Mouse (Mus musculus): ENCODE data around the gene Stard10. TPM values are rescaled to one million over a fixed set of nuclear protein-coding genes. Genes with fewer than 3 reads are reported as not detected.

The Stard10 gene
- polyA plus RNA-seq, 1 experiment: 58.2 TPM

DNA sequence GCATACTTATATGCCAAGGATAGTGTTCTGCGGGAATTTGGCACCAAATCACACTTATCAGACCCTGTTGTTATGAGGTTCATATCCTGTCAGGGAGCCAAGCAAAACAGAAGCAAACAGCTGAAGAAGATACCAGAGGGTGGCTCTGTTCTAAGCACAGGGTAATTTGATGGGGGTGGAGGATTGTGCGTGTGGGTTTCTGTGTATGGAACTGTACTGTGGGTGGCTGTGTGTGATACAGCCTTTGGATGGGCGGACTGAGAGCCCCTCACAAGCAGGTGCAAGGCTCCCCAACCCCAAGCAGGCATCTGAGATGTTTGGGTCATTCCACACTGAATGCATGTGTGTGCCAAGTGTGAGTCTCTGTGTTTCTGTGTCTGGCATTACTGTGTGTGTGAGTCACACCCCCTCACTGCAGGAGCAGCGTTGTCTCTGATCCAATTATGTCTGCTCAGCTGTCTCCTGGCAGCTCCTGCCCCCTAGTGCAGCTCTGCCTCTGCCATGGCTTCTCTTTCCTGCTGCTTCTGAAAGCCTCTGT, 11.8 kb downstream of the Stard10 start:
- Histone ChIP-seq H3K27me3 (ENCODE audit: control insufficient read depth, insufficient read depth, low read length, poor library complexity, severe bottlenecking) (no peaks in the 10 kb centered on the region), H3K9ac (ENCODE audit: low read depth, poor library complexity, severe bottlenecking) (no peak overlapping the region), H3K9me3 (replicated peaks; ENCODE audit: control insufficient read depth, insufficient read depth, low read length, poor library complexity, severe bottlenecking) (no peaks in the 10 kb centered on the region), H3K4me3 (ENCODE audit: low read depth, low read length) (no peak overlapping the region), H3K4me1 (ENCODE audit: control insufficient read depth, insufficient read depth, low read length) (no peaks in the 10 kb centered on the region), H3K36me3 (ENCODE audit: control insufficient read depth, insufficient read depth, low read length, poor library complexity, severe bottlenecking) (no peaks in the 10 kb centered on the region), H3K27ac (ENCODE audit: insufficient read depth, low read length) (no peak overlapping the region)
- no peak for TF ChIP-seq EP300 (IDR thresholded peaks at IDR 0.05; ENCODE audit: insufficient read depth, low read depth, low read length)
- TF ChIP-seq CTCF (IDR thresholded peaks at IDR 0.05; ENCODE audit: low read depth, low read length): no peak
- no peak for TF ChIP-seq POLR2A (IDR thresholded peaks at IDR 0.05; ENCODE audit: insufficient read depth, low read length)

DNA sequence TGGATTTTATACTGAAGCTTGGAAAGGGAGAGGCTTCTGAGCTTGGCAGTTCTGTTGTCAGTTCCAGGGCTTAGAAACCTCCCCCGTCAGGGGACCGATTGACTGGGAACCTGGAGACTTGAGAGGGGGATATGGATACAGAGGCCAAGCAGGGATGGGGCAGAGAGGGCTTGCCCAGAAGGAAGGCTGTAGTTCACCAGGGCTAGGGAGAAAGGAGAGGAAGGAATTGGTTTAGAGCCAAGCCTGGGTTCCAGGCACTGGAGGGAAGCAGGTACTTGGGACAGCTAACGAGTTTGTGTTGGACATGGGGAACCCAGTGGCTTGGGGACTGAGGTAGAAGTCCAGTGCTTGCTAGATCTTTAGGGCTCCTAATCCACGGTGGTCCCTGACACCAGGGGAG, 12.7 kb downstream of the Stard10 start:
- Histone ChIP-seq H3K36me3 (ENCODE audit: control insufficient read depth, insufficient read depth, low read length, poor library complexity, severe bottlenecking) (no peaks in the 10 kb centered on the region), H3K27ac (ENCODE audit: insufficient read depth, low read length) (no peak overlapping the region), H3K4me3 (ENCODE audit: low read depth, low read length) (no peak overlapping the region), H3K9me3 (replicated peaks; ENCODE audit: control insufficient read depth, insufficient read depth, low read length, poor library complexity, severe bottlenecking) (no peaks in the 10 kb centered on the region), H3K27me3 (ENCODE audit: control insufficient read depth, insufficient read depth, low read length, poor library complexity, severe bottlenecking) (no peaks in the 10 kb centered on the region), H3K4me1 (ENCODE audit: control insufficient read depth, insufficient read depth, low read length) (no peaks in the 10 kb centered on the region), H3K9ac (ENCODE audit: low read depth, poor library complexity, severe bottlenecking) (no peak overlapping the region)
- TF ChIP-seq CTCF (IDR thresholded peaks at IDR 0.05; ENCODE audit: low read depth, low read length) (no peak), EP300 (IDR thresholded peaks at IDR 0.05; ENCODE audit: insufficient read depth, low read depth, low read length) (no peak), POLR2A (IDR thresholded peaks at IDR 0.05; ENCODE audit: insufficient read depth, low read length) (no peak)

- Histone ChIP-seq H3K27ac (ENCODE audit: insufficient read depth, low read length) (no peak overlapping the region), H3K36me3 (ENCODE audit: control insufficient read depth, insufficient read depth, low read length, poor library complexity, severe bottlenecking) (no peaks in the 10 kb centered on the region), H3K9me3 (replicated peaks; ENCODE audit: control insufficient read depth, insufficient read depth, low read length, poor library complexity, severe bottlenecking) (no peaks in the 10 kb centered on the region), H3K4me1 (ENCODE audit: control insufficient read depth, insufficient read depth, low read length) (no peaks in the 10 kb centered on the region), H3K4me3 (ENCODE audit: low read depth, low read length) (no peak overlapping the region), H3K27me3 (ENCODE audit: control insufficient read depth, insufficient read depth, low read length, poor library complexity, severe bottlenecking) (no peaks in the 10 kb centered on the region), H3K9ac (ENCODE audit: low read depth, poor library complexity, severe bottlenecking) (no peak overlapping the region)
- TF ChIP-seq CTCF (IDR thresholded peaks at IDR 0.05; ENCODE audit: low read depth, low read length): no peak
- no peak for TF ChIP-seq EP300 (IDR thresholded peaks at IDR 0.05; ENCODE audit: insufficient read depth, low read depth, low read length)
- TF ChIP-seq POLR2A (IDR thresholded peaks at IDR 0.05; ENCODE audit: insufficient read depth, low read length): no peak
Observed at GRCm38 (mm10) chr7:101330074-101330840, 13.4 kb downstream of the Stard10 start.

GRCm38 (mm10) chr7:101330841-101331173, 13.9 kb downstream of the Stard10 start:
- Histone ChIP-seq H3K27me3 (ENCODE audit: control insufficient read depth, insufficient read depth, low read length, poor library complexity, severe bottlenecking) (no peaks in the 10 kb centered on the region), H3K4me3 (ENCODE audit: low read depth, low read length) (no peak overlapping the region), H3K4me1 (ENCODE audit: control insufficient read depth, insufficient read depth, low read length) (no peaks in the 10 kb centered on the region), H3K9ac (ENCODE audit: low read depth, poor library complexity, severe bottlenecking) (no peak overlapping the region), H3K9me3 (replicated peaks; ENCODE audit: control insufficient read depth, insufficient read depth, low read length, poor library complexity, severe bottlenecking) (no peaks in the 10 kb centered on the region), H3K36me3 (ENCODE audit: control insufficient read depth, insufficient read depth, low read length, poor library complexity, severe bottlenecking) (no peaks in the 10 kb centered on the region), H3K27ac (ENCODE audit: insufficient read depth, low read length) (no peak overlapping the region)
- TF ChIP-seq EP300 (IDR thresholded peaks at IDR 0.05; ENCODE audit: insufficient read depth, low read depth, low read length): no peak
- no peak for TF ChIP-seq POLR2A (IDR thresholded peaks at IDR 0.05; ENCODE audit: insufficient read depth, low read length)
- no peak for TF ChIP-seq CTCF (IDR thresholded peaks at IDR 0.05; ENCODE audit: low read depth, low read length)

DNA sequence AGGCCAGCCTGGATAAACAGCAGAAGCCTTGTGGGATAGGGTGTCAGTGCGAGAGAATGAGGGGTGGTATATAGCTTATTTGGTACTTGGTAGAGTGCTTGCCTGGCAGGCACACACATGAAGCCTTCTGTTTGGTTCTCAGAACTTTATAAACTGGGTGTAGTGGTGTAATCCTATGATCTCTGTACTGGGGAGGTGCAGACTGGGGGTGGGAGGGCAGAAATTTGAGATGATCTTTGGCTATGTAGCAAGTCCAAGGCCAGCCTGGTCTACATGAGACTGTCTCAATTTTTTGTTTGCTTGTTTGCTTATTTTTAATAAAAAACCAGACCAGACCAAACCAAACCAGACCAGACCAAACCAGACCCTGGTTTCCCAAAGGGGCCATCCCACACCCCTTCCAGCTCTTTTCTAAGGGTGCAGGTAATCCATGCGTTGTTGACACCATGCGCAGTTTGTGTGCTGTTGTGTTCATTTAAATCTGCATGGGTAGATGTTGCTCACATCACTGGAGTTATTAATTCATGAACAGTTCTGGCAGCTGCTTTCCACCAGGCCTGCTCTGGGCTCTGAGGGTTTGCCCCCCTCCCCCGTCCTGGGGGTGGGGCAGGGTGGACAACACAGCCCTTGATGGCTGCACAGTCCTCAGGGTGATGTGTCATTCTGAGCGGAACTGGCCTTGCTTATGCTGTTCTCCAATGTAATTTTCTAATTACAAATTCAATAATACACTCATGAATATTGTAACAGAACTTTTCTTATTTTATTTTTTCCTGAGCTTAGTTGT, 15.4 kb downstream of the Stard10 start:
- no peak overlapping the region for H3K9ac ChIP-seq (ENCODE audit: low read depth, poor library complexity, severe bottlenecking)
- H3K27me3 ChIP-seq (ENCODE audit: control insufficient read depth, insufficient read depth, low read length, poor library complexity, severe bottlenecking): no peaks in the 10 kb centered on the region
- no peak for TF ChIP-seq POLR2A (IDR thresholded peaks at IDR 0.05; ENCODE audit: insufficient read depth, low read length)
- no peak for TF ChIP-seq CTCF (IDR thresholded peaks at IDR 0.05; ENCODE audit: low read depth, low read length)
- no peak for TF ChIP-seq EP300 (IDR thresholded peaks at IDR 0.05; ENCODE audit: insufficient read depth, low read depth, low read length)
- H3K27ac ChIP-seq (ENCODE audit: insufficient read depth, low read length): no peak overlapping the region
- no peaks in the 10 kb centered on the region for H3K4me1 ChIP-seq (ENCODE audit: control insufficient read depth, insufficient read depth, low read length)
- no peaks in the 10 kb centered on the region for H3K9me3 ChIP-seq (replicated peaks; ENCODE audit: control insufficient read depth, insufficient read depth, low read length, poor library complexity, severe bottlenecking)
- H3K36me3 ChIP-seq (ENCODE audit: control insufficient read depth, insufficient read depth, low read length, poor library complexity, severe bottlenecking): no peaks in the 10 kb centered on the region
- H3K4me3 ChIP-seq (ENCODE audit: low read depth, low read length): no peak overlapping the region

DNA sequence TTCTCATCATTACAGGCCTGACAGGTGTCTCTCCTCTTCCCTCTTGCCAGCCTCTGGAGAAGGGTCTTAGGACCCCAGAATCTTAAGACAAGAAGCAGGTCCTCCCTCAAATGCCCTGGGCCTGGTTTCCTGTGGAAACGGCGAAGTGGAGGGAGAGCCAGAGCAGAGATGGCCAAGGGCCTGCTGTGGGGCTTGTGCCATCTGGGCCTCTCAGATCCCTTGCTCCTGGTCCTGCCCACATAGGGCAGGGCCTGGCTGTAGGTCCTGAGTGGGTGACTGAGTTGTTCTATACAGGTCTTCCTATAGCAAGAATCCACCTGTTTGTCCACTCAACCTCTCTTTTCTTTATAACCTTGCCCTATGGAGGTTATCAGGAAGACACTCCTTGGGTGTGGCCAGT, 18.3 kb downstream of the Stard10 start:
- no peaks in the 10 kb centered on the region for H3K4me1 ChIP-seq (ENCODE audit: control insufficient read depth, insufficient read depth, low read length)
- H3K27ac ChIP-seq (ENCODE audit: insufficient read depth, low read length): no peak overlapping the region
- no peaks in the 10 kb centered on the region for H3K27me3 ChIP-seq (ENCODE audit: control insufficient read depth, insufficient read depth, low read length, poor library complexity, severe bottlenecking)
- H3K9me3 ChIP-seq (replicated peaks; ENCODE audit: control insufficient read depth, insufficient read depth, low read length, poor library complexity, severe bottlenecking): no peaks in the 10 kb centered on the region
- no peak overlapping the region for H3K4me3 ChIP-seq (ENCODE audit: low read depth, low read length)
- no peak overlapping the region for H3K9ac ChIP-seq (ENCODE audit: low read depth, poor library complexity, severe bottlenecking)
- TF ChIP-seq POLR2A (IDR thresholded peaks at IDR 0.05; ENCODE audit: insufficient read depth, low read length): no peak
- TF ChIP-seq CTCF (IDR thresholded peaks at IDR 0.05; ENCODE audit: low read depth, low read length): no peak
- TF ChIP-seq EP300 (IDR thresholded peaks at IDR 0.05; ENCODE audit: insufficient read depth, low read depth, low read length): no peak
- no peaks in the 10 kb centered on the region for H3K36me3 ChIP-seq (ENCODE audit: control insufficient read depth, insufficient read depth, low read length, poor library complexity, severe bottlenecking)
